Mouse (Mus musculus): ENCODE data around the gene Hs3st3b1. TPM values are rescaled to one million over a fixed set of nuclear protein-coding genes. Genes with fewer than 3 reads are reported as not detected.
A peak's percentile ranks its signal among the peaks of the same experiment; 100 is the strongest.

Hs3st3b1 gene
- polyA plus RNA-seq, 1 experiment, result not detected

- Histone ChIP-seq H3K4me3 (ENCODE audit: insufficient read depth, low read length) (peak overlapping the region; percentile 34), H3K27ac (ENCODE audit: insufficient read depth, low read depth, low read length) (no peak overlapping the region), H3K4me1 (ENCODE audit: control insufficient read depth, insufficient read depth, low read length) (peaks cover 6% of the 10 kb centered on the region)
- TF ChIP-seq CTCF (IDR thresholded peaks at IDR 0.05; ENCODE audit: low read depth, low read length) (peak; percentile 68), POLR2A (IDR thresholded peaks at IDR 0.05; ENCODE audit: borderline replicate concordance, low read depth, low read length) (no peak)
Observed at GRCm38 (mm10) chr11:63925161-63925582, 3.1 kb upstream of the Hs3st3b1 start.

- TF ChIP-seq POLR2A (IDR thresholded peaks at IDR 0.05; ENCODE audit: borderline replicate concordance, low read depth, low read length), result no peak
- TF ChIP-seq CTCF (IDR thresholded peaks at IDR 0.05; ENCODE audit: low read depth, low read length), result no peak
- peak overlapping the region; percentile 59; the same call in 1 of the 2 replicates for H3K4me3 ChIP-seq (ENCODE audit: insufficient read depth, low read length)
- peaks cover 6% of the 10 kb centered on the region for H3K4me1 ChIP-seq (ENCODE audit: control insufficient read depth, insufficient read depth, low read length)
- H3K27ac ChIP-seq (ENCODE audit: insufficient read depth, low read depth, low read length), result no peak overlapping the region
Observed at GRCm38 (mm10) chr11:63924286-63924930, 2.3 kb upstream of the Hs3st3b1 start.

GRCm38 (mm10) chr11:63923386-63923785 lies 1.3 kb upstream of the Hs3st3b1 start:
- TF ChIP-seq CTCF (IDR thresholded peaks at IDR 0.05; ENCODE audit: low read depth, low read length) (no peak), POLR2A (IDR thresholded peaks at IDR 0.05; ENCODE audit: borderline replicate concordance, low read depth, low read length) (no peak)
- Histone ChIP-seq H3K4me3 (ENCODE audit: insufficient read depth, low read length) (peak overlapping the region; percentile 59), H3K27ac (ENCODE audit: insufficient read depth, low read depth, low read length) (no peak overlapping the region), H3K4me1 (ENCODE audit: control insufficient read depth, insufficient read depth, low read length) (peaks cover 6% of the 10 kb centered on the region)

GRCm38 (mm10) chr11:63921044-63921951 lies 792 bp downstream of the Hs3st3b1 start:
- TF ChIP-seq CTCF (IDR thresholded peaks at IDR 0.05; ENCODE audit: low read depth, low read length) (no peak), POLR2A (IDR thresholded peaks at IDR 0.05; ENCODE audit: borderline replicate concordance, low read depth, low read length) (no peak)
- H3K27ac ChIP-seq (ENCODE audit: insufficient read depth, low read depth, low read length), result no peak overlapping the region
- peak overlapping the region; percentile 51 for H3K4me3 ChIP-seq (ENCODE audit: insufficient read depth, low read length)
- H3K4me1 ChIP-seq (ENCODE audit: control insufficient read depth, insufficient read depth, low read length), result peaks cover 6% of the 10 kb centered on the region

GRCm38 (mm10) chr11:63920531-63920930 lies 1.6 kb downstream of the Hs3st3b1 start:
- H3K4me3 ChIP-seq (ENCODE audit: insufficient read depth, low read length), result peak overlapping the region; percentile 51

GRCm38 (mm10) chr11:63919211-63920098 lies 2.6 kb downstream of the Hs3st3b1 start:
- Histone ChIP-seq H3K27ac (ENCODE audit: insufficient read depth, low read depth, low read length) (no peak overlapping the region), H3K4me3 (ENCODE audit: insufficient read depth, low read length) (no peak overlapping the region), H3K4me1 (ENCODE audit: control insufficient read depth, insufficient read depth, low read length) (peaks cover 6% of the 10 kb centered on the region)
- TF ChIP-seq CTCF (IDR thresholded peaks at IDR 0.05; ENCODE audit: low read depth, low read length) (no peak), POLR2A (IDR thresholded peaks at IDR 0.05; ENCODE audit: borderline replicate concordance, low read depth, low read length) (no peak)

More at GRCm38 (mm10) chr11:63920531-63920930, 1.6 kb downstream of the Hs3st3b1 start:
- no peak for TF ChIP-seq POLR2A (IDR thresholded peaks at IDR 0.05; ENCODE audit: borderline replicate concordance, low read depth, low read length)
- TF ChIP-seq CTCF (IDR thresholded peaks at IDR 0.05; ENCODE audit: low read depth, low read length), result 0 out of 2 replicates have a peak, but pooled peaks have one; percentile 20
- Histone ChIP-seq H3K27ac (ENCODE audit: insufficient read depth, low read depth, low read length) (no peak overlapping the region), H3K4me1 (ENCODE audit: control insufficient read depth, insufficient read depth, low read length) (peaks cover 6% of the 10 kb centered on the region)

GRCm38 (mm10) chr11:63918321-63919105 lies 3.6 kb downstream of the Hs3st3b1 start:
- H3K27ac ChIP-seq (ENCODE audit: insufficient read depth, low read depth, low read length), result no peak overlapping the region
- H3K4me1 ChIP-seq (ENCODE audit: control insufficient read depth, insufficient read depth, low read length), result peaks cover 4% of the 10 kb centered on the region
- TF ChIP-seq POLR2A (IDR thresholded peaks at IDR 0.05; ENCODE audit: borderline replicate concordance, low read depth, low read length) (no peak), CTCF (IDR thresholded peaks at IDR 0.05; ENCODE audit: low read depth, low read length) (no peak)
- no peak overlapping the region for H3K4me3 ChIP-seq (ENCODE audit: insufficient read depth, low read length)

GRCm38 (mm10) chr11:63917561-63917960 lies 4.5 kb downstream of the Hs3st3b1 start:
- TF ChIP-seq CTCF (IDR thresholded peaks at IDR 0.05; ENCODE audit: low read depth, low read length) (no peak), POLR2A (IDR thresholded peaks at IDR 0.05; ENCODE audit: borderline replicate concordance, low read depth, low read length) (no peak)
- Histone ChIP-seq H3K4me1 (ENCODE audit: control insufficient read depth, insufficient read depth, low read length) (peaks cover 1% of the 10 kb centered on the region), H3K4me3 (ENCODE audit: insufficient read depth, low read length) (no peak overlapping the region), H3K27ac (ENCODE audit: insufficient read depth, low read depth, low read length) (no peak overlapping the region)

Data from bone marrow macrophage, adult 2 months (primary cell).